ENCODE assay signal across 8 mouse cellular contexts in the genomic region with DNA sequence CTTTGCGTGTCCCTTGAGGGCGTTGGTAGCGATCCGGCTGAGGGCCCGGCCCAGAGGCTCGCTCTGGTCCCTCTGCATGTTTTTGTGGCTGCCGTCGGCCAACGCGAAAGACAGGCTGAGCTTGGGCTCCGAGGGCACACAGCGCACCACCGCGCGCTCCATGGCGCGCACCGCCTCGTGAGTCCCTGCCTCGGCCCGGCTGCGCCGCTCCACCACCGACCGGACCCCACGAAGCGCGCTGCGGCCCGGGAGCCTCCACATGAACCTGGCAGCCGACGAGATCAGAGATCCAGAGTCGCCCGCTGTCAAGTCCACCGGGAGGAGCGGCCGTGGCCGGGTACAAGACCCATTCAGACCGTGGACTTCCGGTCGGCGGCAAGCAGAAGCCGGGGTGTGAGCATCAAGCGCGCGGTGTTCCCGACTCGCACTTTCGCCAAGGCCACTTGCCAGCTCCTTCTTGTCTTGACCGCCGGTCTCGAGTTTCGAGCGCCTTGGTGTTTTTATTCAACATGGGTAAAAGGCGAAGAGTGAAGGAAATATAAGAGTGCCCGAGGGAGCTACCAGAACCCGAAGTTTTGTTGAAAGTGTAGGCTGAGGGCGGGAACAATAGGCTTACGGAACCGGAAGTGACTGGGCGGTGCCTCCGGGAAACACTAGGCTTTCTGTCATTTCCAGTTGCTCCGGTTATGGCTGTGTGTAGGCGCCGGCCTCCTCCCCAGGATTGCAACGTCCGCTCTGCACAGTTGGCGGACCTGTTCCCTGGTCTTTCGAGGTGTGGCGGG. TPM values are rescaled to one million over a fixed set of nuclear protein-coding genes. Genes with fewer than 3 reads are reported as not detected.
DNase-seq lines count a peak whose midpoint lies in the region; ATAC-seq and TF ChIP-seq lines count a peak whose summit lies in the region.

A gene (minus strand): TSS at position 592 of the 782 bp plus-strand sequence.

- H3K4me2 ChIP-seq in hindbrain, postnatal 0 days (ENCODE audit: low read depth, low read length) = peak within 1 kb of the TSS; percentile 98

- peak; percentile 93 for DNase-seq in ZHBTc4 (ENCODE audit: low read depth, low spot score)
- peak; percentile 90 for DNase-seq in gastrocnemius, adult 2 months
- peak; percentile 94 for DNase-seq in hindbrain, postnatal 0 days (ENCODE audit: low spot score)
- DNase-seq in left cerebral cortex, adult 2 months (ENCODE audit: extremely low spot score in 1 of 2, low spot score in 2 of 2) = peak; percentile 84 to 86
- peak; percentile 86 to 94 for DNase-seq in right cerebral cortex, adult 2 months (ENCODE audit: low spot score in 2 of 2)
- peak; percentile 88 for DNase-seq in urinary bladder, postnatal 14 days (ENCODE audit: low spot score)

- no peak; the same call in 1 of the 2 replicates for TF ChIP-seq CTCF in gastrocnemius, adult 2 months (IDR thresholded peaks at IDR 0.05)
- no peak; the same call in 1 of the 2 replicates for TF ChIP-seq CTCF in hindbrain, postnatal 0 days (IDR thresholded peaks at IDR 0.05; ENCODE audit: low read depth)
- TF ChIP-seq CTCF in left cerebral cortex, adult 2 months (IDR thresholded peaks at IDR 0.05) = no peak; the same call in 1 of the 2 replicates

- intact Hi-C loops in gastrocnemius, adult 2 months (cut with DNase I) = loop anchor here (10.0 kb wide), 1 partner anchor 295 kb away; no protein-coding TSS in a partner anchor
- intact Hi-C loops in left cerebral cortex, adult 2 months (cut with DNase I) = loop anchor here (2.0 to 10.0 kb wide), 4 partner anchors 31 to 428 kb away; a partner anchor contains a TSS

- peak within 1 kb of the TSS; percentile 95 for H3K27ac ChIP-seq in gastrocnemius, adult 2 months
- peak within 1 kb of the TSS; percentile 91 for H3K27ac ChIP-seq in hindbrain, postnatal 0 days
- H3K27ac ChIP-seq in left cerebral cortex, adult 2 months = peak within 1 kb of the TSS; percentile 96

- peaks cover 20% of the 10 kb centered on the region for H3K4me1 ChIP-seq in hindbrain, postnatal 0 days (ENCODE audit: insufficient read depth, low read length)

- H3K27me3 ChIP-seq in hindbrain, postnatal 0 days (ENCODE audit: insufficient read depth, low read length) = no peaks in the 10 kb centered on the region

- peak within 1 kb of the TSS; percentile 94 for H3K4me3 ChIP-seq in gastrocnemius, adult 2 months
- H3K4me3 ChIP-seq in hindbrain, postnatal 0 days (ENCODE audit: low read length) = peak within 1 kb of the TSS; percentile 95
- peak within 1 kb of the TSS; percentile 92 for H3K4me3 ChIP-seq in left cerebral cortex, adult 2 months

- H3K9ac ChIP-seq in hindbrain, postnatal 0 days (replicated peaks; ENCODE audit: low read length) = peak within 1 kb of the TSS; percentile 69

- under 1% methylated on average over 70 of the region's 70 CpGs for WGBS in hindbrain, postnatal 0 days

- peak; percentile 82 for ATAC-seq in common myeloid progenitor, adult 5-6 weeks (replicated peaks; ENCODE audit: low read depth, poor library complexity, severe bottlenecking)
- ATAC-seq in hindbrain, postnatal 0 days = peak; percentile 96
- peak; percentile 84 for ATAC-seq in megakaryocyte, adult 5-6 weeks (ENCODE audit: poor library complexity, severe bottlenecking)

- no peaks in the 10 kb centered on the region for H3K9me3 ChIP-seq in hindbrain, postnatal 0 days (ENCODE audit: low read length)

- peaks cover 9% of the 10 kb centered on the region for H3K36me3 ChIP-seq in hindbrain, postnatal 0 days (ENCODE audit: insufficient read depth, low read length)

RNA-seq across cellular contexts. Expression of the gene that starts here (rescaled TPM):
- 16.5 and 18.7 TPM in 2 replicates for total RNA-seq in common myeloid progenitor, adult 5-6 weeks (2017)
- total RNA-seq in gastrocnemius, adult 2 months (2021) = 1 to 10 TPM; 3.2 to 4.9 TPM
- 14.1 and 15.2 TPM in 2 replicates for total RNA-seq in hindbrain, postnatal 0 days (2014; rRNA removed)
- polyA plus RNA-seq in hindbrain, postnatal 0 days (2015; fragmentation: Nextera tagmentation; extraction: Ambion mirVana) = 9.5 TPM in 2 replicates
- 1 to 10 TPM; 8.6 to 9.5 TPM for total RNA-seq in left cerebral cortex, adult 2 months (2021)
- total RNA-seq in megakaryocyte, adult 5-6 weeks (2015) = 8.7 TPM in 2 replicates
- total RNA-seq in megakaryocyte, adult 5-6 weeks (2017) = 7.6 TPM in 2 replicates

Comparison
In these comparisons a context has a peak if more than half of its experiments do, and no peak if none do; other contexts are left out.
1. Peak in every context shown above with its lines: DNase-seq, ATAC-seq, H3K4me3 ChIP-seq and H3K27ac ChIP-seq.